Mouse (Mus musculus): ENCODE results near the gene Actc1. TPM values are rescaled to one million over a fixed set of nuclear protein-coding genes. Genes with fewer than 3 reads are reported as not detected.

Gene Actc1
- total and polyA plus RNA-seq, 3 experiments, result not detected

DNA sequence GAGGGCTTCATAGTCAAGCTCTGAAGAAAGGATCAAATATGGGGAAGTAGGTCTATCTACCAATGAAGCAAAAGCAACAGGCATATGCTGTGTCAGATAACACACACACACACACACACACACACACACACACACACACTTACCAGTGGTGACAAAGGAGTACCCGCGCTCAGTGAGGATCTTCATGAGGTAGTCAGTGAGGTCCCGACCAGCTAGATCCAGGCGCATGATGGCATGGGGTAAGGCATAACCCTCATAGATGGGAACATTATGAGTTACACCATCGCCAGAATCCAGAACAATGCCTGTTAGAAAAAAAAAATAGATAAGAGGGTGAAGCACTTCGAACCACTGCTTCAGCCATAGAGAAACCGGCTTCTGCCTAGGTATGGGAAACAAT, 4.0 kb downstream of the Actc1 start:
- in situ Hi-C loops (cut with MboI; ENCODE audit: low pct_ligation_motif_present, low pct_unique_long_range_greater_than_20kb, low sequenced_read_pairs), result no loop called here
- H3K27ac ChIP-seq (ENCODE audit: insufficient read depth, low read depth), result no peak overlapping the region
- 0 out of 4 replicates have a peak, but pooled peaks cover 0 to 2% of the 10 kb centered on the region in 2 experiments for H3K4me1 ChIP-seq (ENCODE audit: control insufficient read depth in 1 of 2, insufficient read depth in 2 of 2)
- H3K27me3 ChIP-seq (replicated peaks), result no peaks in the 10 kb centered on the region
- no peak for DNase-seq (ENCODE audit: extremely low read depth)
- no peaks in the 10 kb centered on the region for H3K79me2 ChIP-seq (replicated peaks; ENCODE audit: control insufficient read depth, extremely low read depth, insufficient read depth, poor library complexity, severe bottlenecking)
- H3K4me2 ChIP-seq (ENCODE audit: insufficient read depth, low read depth, poor library complexity, severe bottlenecking), result no peak overlapping the region
- dilution Hi-C loops (cut with MboI; ENCODE audit: extremely low pct_ligation_motif_present, extremely low pct_unique_long_range_greater_than_20kb, low sequenced_read_pairs), result no loop called here
- TF ChIP-seq ZC3H11A (IDR thresholded peaks at IDR 0.05; ENCODE audit: low read depth, low read length), result no peak
- TF ChIP-seq SIN3A (IDR thresholded peaks at IDR 0.05; ENCODE audit: low read length), result no peak
- no peak for TF ChIP-seq ZKSCAN1 (IDR thresholded peaks at IDR 0.05; ENCODE audit: borderline replicate concordance, low read depth, low read length)
- no peak for TF ChIP-seq MAX (IDR thresholded peaks at IDR 0.05; ENCODE audit: low read length)
- no peak for TF ChIP-seq JUND (conservative IDR thresholded peaks at IDR 0.05; ENCODE audit: low read depth, low read length)
- no peak for TF ChIP-seq CHD1 (IDR thresholded peaks at IDR 0.05; ENCODE audit: low read depth, low read length)
- TF ChIP-seq MXI1 (IDR thresholded peaks at IDR 0.05; ENCODE audit: low read depth, low read length), result no peak
- TF ChIP-seq JUN (IDR thresholded peaks at IDR 0.05; ENCODE audit: insufficient read depth, low read depth, low read length), result no peak
- TF ChIP-seq CTCF (conservative IDR thresholded peaks at IDR 0.05 in 1 of 2, IDR thresholded peaks at IDR 0.05 in 1 of 2; ENCODE audit: low read depth in 2 of 2, low read length in 2 of 2), result no peak
- no peak for TF ChIP-seq NELFE (IDR thresholded peaks at IDR 0.05; ENCODE audit: low read depth, low read length)
- TF ChIP-seq ELF1 (IDR thresholded peaks at IDR 0.05; ENCODE audit: low read depth, low read length), result no peak
- TF ChIP-seq ETS1 (conservative IDR thresholded peaks at IDR 0.05; ENCODE audit: low read depth, low read length), result no peak
- no peak overlapping the region for H3K4me3 ChIP-seq (replicated peaks in 1 of 3; ENCODE audit: low read depth in 2 of 3, low read length in 2 of 3, poor library complexity in 1 of 3)
- H3K9ac ChIP-seq (ENCODE audit: insufficient read depth, low read depth), result no peak overlapping the region
- no peaks in the 10 kb centered on the region for H3K9me3 ChIP-seq (replicated peaks; ENCODE audit: low read length)
- H3K36me3 ChIP-seq (replicated peaks in 1 of 2; ENCODE audit: control insufficient read depth in 1 of 2, insufficient read depth in 1 of 2, low read length in 1 of 2), result no peaks in the 10 kb centered on the region

DNA sequence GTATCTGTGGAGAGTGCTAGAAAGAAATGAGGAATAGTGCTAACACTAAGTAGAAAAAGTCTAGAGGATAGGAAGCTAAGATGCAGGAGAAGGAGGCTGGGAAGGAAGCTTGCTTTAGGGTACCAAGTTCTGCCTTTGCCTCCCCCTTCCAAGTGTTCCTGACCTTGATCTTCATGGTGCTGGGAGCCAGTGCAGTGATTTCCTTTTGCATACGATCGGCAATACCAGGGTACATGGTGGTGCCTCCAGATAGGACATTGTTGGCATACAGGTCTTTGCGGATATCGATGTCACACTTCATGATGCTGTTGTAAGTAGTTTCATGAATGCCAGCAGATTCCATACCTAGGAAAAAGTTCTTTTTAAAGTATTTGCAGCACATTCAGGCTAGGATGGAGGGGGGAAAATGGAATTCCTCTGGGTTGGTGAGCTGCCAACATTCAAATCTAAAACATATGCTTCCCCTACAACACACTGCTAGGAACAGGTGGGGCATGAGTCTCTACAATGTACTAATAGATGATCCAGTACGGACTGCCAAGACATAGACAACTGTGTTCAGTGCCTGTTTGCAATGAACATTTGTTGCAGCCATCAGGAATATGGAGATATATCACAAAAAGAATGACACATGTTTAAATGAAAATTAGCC, 5.3 kb downstream of the Actc1 start:
- Histone ChIP-seq H3K79me2 (replicated peaks; ENCODE audit: control insufficient read depth, extremely low read depth, insufficient read depth, poor library complexity, severe bottlenecking) (no peaks in the 10 kb centered on the region), H3K4me1 (ENCODE audit: control insufficient read depth in 1 of 2, insufficient read depth in 2 of 2) (0 out of 4 replicates have a peak, but pooled peaks cover 0 to 2% of the 10 kb centered on the region in 2 experiments), H3K27me3 (replicated peaks) (no peaks in the 10 kb centered on the region), H3K9me3 (replicated peaks; ENCODE audit: low read length) (no peaks in the 10 kb centered on the region), H3K27ac (ENCODE audit: insufficient read depth, low read depth) (no peak overlapping the region), H3K9ac (ENCODE audit: insufficient read depth, low read depth) (no peak overlapping the region), H3K36me3 (replicated peaks in 1 of 2; ENCODE audit: control insufficient read depth in 1 of 2, insufficient read depth in 1 of 2, low read length in 1 of 2) (no peaks in the 10 kb centered on the region), H3K4me3 (replicated peaks in 1 of 3; ENCODE audit: low read depth in 2 of 3, low read length in 2 of 3, poor library complexity in 1 of 3) (no peak overlapping the region), H3K4me2 (ENCODE audit: insufficient read depth, low read depth, poor library complexity, severe bottlenecking) (no peak overlapping the region)
- in situ Hi-C loops (cut with MboI; ENCODE audit: low pct_ligation_motif_present, low pct_unique_long_range_greater_than_20kb, low sequenced_read_pairs) (no loop called here), dilution Hi-C loops (cut with MboI; ENCODE audit: extremely low pct_ligation_motif_present, extremely low pct_unique_long_range_greater_than_20kb, low sequenced_read_pairs) (no loop called here)
- TF ChIP-seq MEF2A (IDR thresholded peaks at IDR 0.05; ENCODE audit: borderline replicate concordance, low read depth, low read length) (no peak), E2F4 (IDR thresholded peaks at IDR 0.05; ENCODE audit: insufficient replicate concordance, low read depth, low read length) (no peak), GABPA (IDR thresholded peaks at IDR 0.05; ENCODE audit: insufficient replicate concordance, low read depth, low read length) (no peak), MAZ (IDR thresholded peaks at IDR 0.05; ENCODE audit: low read depth, low read length) (no peak), ZC3H11A (IDR thresholded peaks at IDR 0.05; ENCODE audit: low read depth, low read length) (no peak), NELFE (IDR thresholded peaks at IDR 0.05; ENCODE audit: low read depth, low read length) (no peak), JUN (IDR thresholded peaks at IDR 0.05; ENCODE audit: insufficient read depth, low read depth, low read length) (no peak), RCOR1 (conservative IDR thresholded peaks at IDR 0.05; ENCODE audit: low read depth, low read length) (no peak), RAD21 (IDR thresholded peaks at IDR 0.05; ENCODE audit: low read depth, low read length) (no peak)
- no peak for DNase-seq (ENCODE audit: extremely low read depth)

Measured in CH12.LX (cell line).